Mouse (Mus musculus): Measurements from ENCODE around the gene Kif19a. TPM values are rescaled to one million over a fixed set of nuclear protein-coding genes. Genes with fewer than 3 reads are reported as not detected.

Kif19a gene
- polyA plus RNA-seq, 1 experiment = 5.5 TPM

DNA sequence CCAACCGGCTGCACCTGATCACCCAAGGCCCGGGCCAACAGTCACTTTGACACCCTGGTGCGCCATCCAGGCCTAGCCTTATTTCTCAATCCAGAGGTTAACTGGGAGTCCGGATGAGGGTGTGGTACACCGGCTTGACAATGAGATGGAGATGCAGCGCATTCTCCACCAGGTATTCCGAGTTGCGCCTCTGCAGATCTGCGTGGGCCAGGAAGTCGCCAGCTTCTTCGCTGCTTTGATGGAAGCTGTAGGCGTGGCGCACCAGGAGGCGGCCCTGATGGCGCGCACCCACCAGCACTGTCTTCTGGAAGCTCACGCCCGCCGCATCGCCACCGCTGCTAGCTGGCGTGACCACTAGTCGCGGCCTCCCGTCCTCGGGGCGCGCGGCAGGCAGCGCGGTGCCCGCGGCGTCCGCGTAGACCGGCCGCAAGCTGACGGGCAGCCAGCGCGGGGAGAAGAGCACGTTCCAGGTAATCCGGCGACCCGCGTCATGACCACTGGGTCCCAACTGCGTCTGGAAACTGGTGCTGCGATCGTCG is 26.2 kb downstream of the Kif19a start:
- Histone ChIP-seq H3K27ac (ENCODE audit: insufficient read depth, low read length) (0 out of 2 replicates have a peak overlapping the region, but pooled peaks have one; percentile 18), H3K4me1 (ENCODE audit: control insufficient read depth, insufficient read depth, low read length) (peaks cover 2% of the 10 kb centered on the region), H3K4me3 (ENCODE audit: insufficient read depth, low read length) (peak overlapping the region; percentile 30)
- TF ChIP-seq POLR2A (IDR thresholded peaks at IDR 0.05; ENCODE audit: extremely low read depth, insufficient read depth, low read length) (no peak), CTCF (IDR thresholded peaks at IDR 0.05; ENCODE audit: extremely low read depth, insufficient read depth, low read length) (no peak)

DNA sequence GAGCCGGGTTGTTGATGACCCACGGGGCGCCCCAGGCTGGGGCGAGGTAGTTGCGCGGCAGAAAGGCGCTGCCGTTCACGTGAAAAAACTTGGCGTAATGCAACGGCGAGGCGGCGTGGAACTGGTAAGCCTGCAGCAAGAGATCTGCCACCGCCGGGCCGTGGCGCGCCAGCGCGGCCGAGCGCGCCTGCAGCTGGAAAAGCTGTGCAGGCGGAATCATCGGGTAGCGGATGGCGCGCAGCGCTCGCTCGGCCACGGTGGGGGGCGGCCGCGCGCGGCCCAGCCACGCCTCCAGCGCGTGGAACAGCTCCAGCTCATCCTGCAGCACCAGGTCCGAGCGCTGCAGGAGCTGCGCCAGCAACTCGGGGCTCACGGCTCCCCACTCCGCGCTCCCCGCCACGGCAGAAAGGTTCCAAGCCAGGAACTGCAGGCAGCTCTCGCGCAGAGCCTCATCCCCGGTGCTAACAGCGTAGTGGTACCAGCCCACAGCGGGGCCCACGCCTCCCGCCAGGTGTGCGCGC is 26.8 kb downstream of the Kif19a start:
- Histone ChIP-seq H3K27ac (ENCODE audit: insufficient read depth, low read length) (0 out of 2 replicates have a peak overlapping the region, but pooled peaks have one; percentile 18), H3K4me3 (ENCODE audit: insufficient read depth, low read length) (peak overlapping the region; percentile 30), H3K4me1 (ENCODE audit: control insufficient read depth, insufficient read depth, low read length) (peaks cover 2% of the 10 kb centered on the region)
- TF ChIP-seq POLR2A (IDR thresholded peaks at IDR 0.05; ENCODE audit: extremely low read depth, insufficient read depth, low read length) = no peak
- TF ChIP-seq CTCF (IDR thresholded peaks at IDR 0.05; ENCODE audit: extremely low read depth, insufficient read depth, low read length) = no peak

DNA sequence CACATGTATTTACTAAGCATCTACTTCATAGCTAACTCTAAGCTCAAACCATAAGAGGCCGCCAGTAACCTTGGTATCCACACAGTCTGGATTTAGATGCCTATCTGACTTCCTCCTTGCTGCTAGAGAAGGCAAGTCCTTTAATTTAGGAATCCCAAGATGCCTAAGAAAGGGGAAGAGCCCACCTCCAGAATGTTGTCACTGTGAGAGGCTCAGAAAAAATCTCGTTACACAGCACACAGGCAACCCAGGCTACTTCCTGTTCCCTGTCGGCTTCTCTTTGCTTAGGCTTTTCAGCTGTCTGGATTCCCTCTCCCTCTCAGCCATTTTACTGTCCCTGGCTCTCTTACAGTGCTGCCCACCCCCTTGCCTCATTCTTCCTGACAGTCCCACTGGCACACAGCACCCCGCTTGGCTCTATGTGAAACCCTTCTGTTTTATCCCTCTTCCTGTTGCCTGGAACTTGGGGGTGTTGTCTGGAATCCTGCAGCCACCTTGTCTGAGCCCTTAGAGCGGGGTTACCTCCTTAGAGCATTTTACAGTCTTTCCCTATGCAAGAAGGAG is 27.8 kb downstream of the Kif19a start:
- Histone ChIP-seq H3K4me1 (ENCODE audit: control insufficient read depth, insufficient read depth, low read length) (peaks cover 2% of the 10 kb centered on the region), H3K4me3 (ENCODE audit: insufficient read depth, low read length) (no peak overlapping the region), H3K27ac (ENCODE audit: insufficient read depth, low read length) (no peak overlapping the region)
- TF ChIP-seq POLR2A (IDR thresholded peaks at IDR 0.05; ENCODE audit: extremely low read depth, insufficient read depth, low read length) (no peak), CTCF (IDR thresholded peaks at IDR 0.05; ENCODE audit: extremely low read depth, insufficient read depth, low read length) (no peak)

- no peak for TF ChIP-seq POLR2A (IDR thresholded peaks at IDR 0.05; ENCODE audit: extremely low read depth, insufficient read depth, low read length)
- no peak for TF ChIP-seq CTCF (IDR thresholded peaks at IDR 0.05; ENCODE audit: extremely low read depth, insufficient read depth, low read length)
- Histone ChIP-seq H3K27ac (ENCODE audit: insufficient read depth, low read length) (no peak overlapping the region), H3K4me1 (ENCODE audit: control insufficient read depth, insufficient read depth, low read length) (peaks cover 2% of the 10 kb centered on the region), H3K4me3 (ENCODE audit: insufficient read depth, low read length) (no peak overlapping the region)
These were observed 28.8 kb downstream of the Kif19a start for GRCm38 (mm10) chr11:114793868-114794545.

DNA sequence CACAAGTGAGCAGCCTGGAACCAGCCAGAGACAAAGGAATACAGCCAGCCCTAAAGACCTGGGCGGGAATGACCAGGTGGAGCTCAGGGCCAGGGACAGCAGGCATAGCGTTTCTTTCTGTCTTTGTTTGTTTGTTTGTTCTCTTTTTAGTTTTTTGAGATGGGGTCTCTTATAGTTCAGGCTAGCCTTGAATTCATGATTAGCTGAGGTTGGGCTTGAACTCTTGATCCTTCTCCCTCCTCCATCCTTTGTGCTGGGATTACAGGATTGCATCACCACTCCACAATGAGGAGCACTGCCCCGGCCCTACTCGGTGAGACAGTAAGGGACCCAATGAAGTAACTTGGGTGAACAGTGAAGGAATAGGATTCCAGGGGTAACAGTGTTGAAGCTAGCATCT is 29.5 kb downstream of the Kif19a start:
- H3K27ac ChIP-seq (ENCODE audit: insufficient read depth, low read length) = no peak overlapping the region
- H3K4me1 ChIP-seq (ENCODE audit: control insufficient read depth, insufficient read depth, low read length) = peaks cover 2% of the 10 kb centered on the region
- TF ChIP-seq CTCF (IDR thresholded peaks at IDR 0.05; ENCODE audit: extremely low read depth, insufficient read depth, low read length) (no peak), POLR2A (IDR thresholded peaks at IDR 0.05; ENCODE audit: extremely low read depth, insufficient read depth, low read length) (no peak)
- 0 out of 2 replicates have a peak overlapping the region, but pooled peaks have one; percentile 1 for H3K4me3 ChIP-seq (ENCODE audit: insufficient read depth, low read length)

- TF ChIP-seq CTCF (IDR thresholded peaks at IDR 0.05; ENCODE audit: extremely low read depth, insufficient read depth, low read length) (0 out of 2 replicates have a peak, but pooled peaks have one; percentile 3), POLR2A (IDR thresholded peaks at IDR 0.05; ENCODE audit: extremely low read depth, insufficient read depth, low read length) (peak; percentile 23; the same call in 1 of the 2 replicates)
- H3K27ac ChIP-seq (ENCODE audit: insufficient read depth, low read length) = peak overlapping the region; percentile 17; the same call in 1 of the 2 replicates
- H3K4me3 ChIP-seq (ENCODE audit: insufficient read depth, low read length) = peak overlapping the region; percentile 1
- H3K4me1 ChIP-seq (ENCODE audit: control insufficient read depth, insufficient read depth, low read length) = peaks cover 2% of the 10 kb centered on the region
These were observed 30.1 kb downstream of the Kif19a start for GRCm38 (mm10) chr11:114795231-114795746.

DNA sequence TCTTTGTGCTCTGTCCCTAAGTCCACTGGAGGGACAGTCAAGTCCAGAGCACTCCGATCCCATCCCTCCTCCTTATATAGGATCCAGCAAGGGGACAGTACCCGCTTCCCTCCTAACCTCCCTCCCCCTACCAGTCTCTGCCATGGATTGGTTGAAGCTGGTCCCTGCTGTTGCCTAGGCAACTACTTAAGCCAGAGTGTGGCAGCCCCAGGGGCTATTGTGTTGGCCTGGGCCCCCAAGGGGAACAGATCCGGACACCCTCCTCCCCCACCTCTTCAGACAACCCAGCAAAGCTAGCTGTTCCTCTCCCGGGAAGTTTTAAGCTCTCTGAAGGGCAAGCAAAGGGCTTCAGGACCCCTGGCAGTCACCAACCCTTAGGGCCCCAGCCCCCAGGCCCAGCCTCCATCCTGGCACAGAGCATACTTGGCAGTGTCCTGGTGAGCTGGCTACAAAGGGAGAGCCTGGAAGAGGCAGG is 30.7 kb downstream of the Kif19a start, which contains the start of gene Btbd17:
Gene Btbd17 (minus strand): TSS at position 98 of the 475 bp plus-strand sequence.
- Histone ChIP-seq H3K4me3 (ENCODE audit: insufficient read depth, low read length) (peak within 1 kb of the TSS; percentile 1), H3K4me1 (ENCODE audit: control insufficient read depth, insufficient read depth, low read length) (peaks cover 2% of the 10 kb centered on the region), H3K27ac (ENCODE audit: insufficient read depth, low read length) (peak within 1 kb of the TSS; percentile 17; the same call in 1 of the 2 replicates)
- TF ChIP-seq POLR2A (IDR thresholded peaks at IDR 0.05; ENCODE audit: extremely low read depth, insufficient read depth, low read length) (peak; percentile 73), CTCF (IDR thresholded peaks at IDR 0.05; ENCODE audit: extremely low read depth, insufficient read depth, low read length) (no peak)

GRCm38 (mm10) chr11:114797176-114797575 is 32.0 kb downstream of the Kif19a start:
- no peak for TF ChIP-seq POLR2A (IDR thresholded peaks at IDR 0.05; ENCODE audit: extremely low read depth, insufficient read depth, low read length)
- no peak for TF ChIP-seq CTCF (IDR thresholded peaks at IDR 0.05; ENCODE audit: extremely low read depth, insufficient read depth, low read length)
- Histone ChIP-seq H3K4me1 (ENCODE audit: control insufficient read depth, insufficient read depth, low read length) (no peaks in the 10 kb centered on the region; the same call in none of the 2 replicates), H3K27ac (ENCODE audit: insufficient read depth, low read length) (no peak overlapping the region), H3K4me3 (ENCODE audit: insufficient read depth, low read length) (no peak overlapping the region)

GRCm38 (mm10) chr11:114797981-114798380 is 32.8 kb downstream of the Kif19a start:
- no peak overlapping the region for H3K4me3 ChIP-seq (ENCODE audit: insufficient read depth, low read length)
- no peaks in the 10 kb centered on the region; the same call in none of the 2 replicates for H3K4me1 ChIP-seq (ENCODE audit: control insufficient read depth, insufficient read depth, low read length)
- H3K27ac ChIP-seq (ENCODE audit: insufficient read depth, low read length) = no peak overlapping the region
- TF ChIP-seq CTCF (IDR thresholded peaks at IDR 0.05; ENCODE audit: extremely low read depth, insufficient read depth, low read length) (no peak), POLR2A (IDR thresholded peaks at IDR 0.05; ENCODE audit: extremely low read depth, insufficient read depth, low read length) (no peak)
